Mouse (Mus musculus) intestine, embryonic 16.5 days (tissue): Measurements from ENCODE around the gene Ttll13. TPM values are rescaled to one million over a fixed set of nuclear protein-coding genes. Genes with fewer than 3 reads are reported as not detected.

Experiments used
- ATAC-seq: fragments of 200-750 bp; cut with Nextera tagmentation; 2 replicates; pipeline ENCODE4 v1.8.0; 2017; ENCODE audit warnings: moderate TSS enrichment, moderate library complexity
- H3K27ac ChIP-seq: fragments of 300-500 bp; sonication (generic); 2 replicates; pipeline ENCODE4 v1.5.1; 2014; ENCODE audit warnings: mild to moderate bottlenecking, low read length
- H3K27me3 ChIP-seq: fragments of 300-500 bp; sonication (generic); replicated peaks from 2 replicates; pipeline ENCODE4 v1.6.1; 2014; ENCODE audit warnings: low read length, control low read depth, mixed read lengths; ENCODE audit not compliant: control insufficient read depth, insufficient read depth
- H3K36me3 ChIP-seq: fragments of 300-500 bp; sonication (generic); 2 replicates; pipeline ENCODE4 v1.6.1; 2014; ENCODE audit warnings: low read length, control low read depth; ENCODE audit not compliant: control insufficient read depth, insufficient read depth
- H3K4me1 ChIP-seq: fragments of 300-500 bp; sonication (generic); 2 replicates; pipeline ENCODE4 v1.6.1; 2014; ENCODE audit warnings: low read length, control low read depth, mixed read lengths; ENCODE audit not compliant: control insufficient read depth, insufficient read depth
- H3K4me2 ChIP-seq: fragments of 300-500 bp; sonication (generic); 2 replicates; pipeline ENCODE4 v1.6.1; 2014; ENCODE audit warnings: low read depth, low read length, control low read depth
- H3K4me3 ChIP-seq: fragments of 300-500 bp; sonication (generic); 2 replicates; pipeline ENCODE4 v1.5.1; 2014; ENCODE audit warnings: mild to moderate bottlenecking, low read length
- H3K9ac ChIP-seq: fragments of 300-500 bp; sonication (generic); 2 replicates; pipeline ENCODE4 v1.6.1; 2014; ENCODE audit warnings: low read depth, low read length
- H3K9me3 ChIP-seq: fragments of 300-500 bp; sonication (generic); 2 replicates; pipeline ENCODE4 v1.6.1; 2016; ENCODE audit warnings: low read length, control low read depth; ENCODE audit not compliant: control insufficient read depth
- WGBS: fragments of 180-500 bp; shearing (Covaris S2); extraction: QIAGEN DNeasy Blood & Tissue Kit; methylation state at CpG from one replicate; pipeline ENCODE4 v1.1.7; 2014; 5-methylcytosine and 5-hydroxymethylcytosine counted together
- polyA plus RNA-seq: library from polyadenylated mRNA; unstranded; fragments of >200 nt; fragmentation: Nextera tagmentation; extraction: Ambion mirVana; gene quantifications from 2 replicates; pipeline ENCODE4 v1.2.1, GENCODE M21; 2015

The Ttll13 gene
- polyA plus RNA-seq, 1 experiment from 2014 or later: 0.56 TPM

GRCm38 (mm10) chr7:80221179-80221750 is 24.9 kb upstream of the Ttll13 start:
- peaks cover 22% of the 10 kb centered on the region; the same call in 1 of the 2 replicates for H3K36me3 ChIP-seq

GRCm38 (mm10) chr7:80227065-80227464 is 19.1 kb upstream of the Ttll13 start:
- no peak for ATAC-seq
- Histone ChIP-seq H3K4me1 (peaks cover 3% of the 10 kb centered on the region; the same call in 1 of the 2 replicates), H3K4me3 (no peak overlapping the region), H3K9me3 (no peaks in the 10 kb centered on the region), H3K9ac (no peak overlapping the region), H3K27me3 (no peaks in the 10 kb centered on the region), H3K36me3 (peaks cover 17% of the 10 kb centered on the region; the same call in 1 of the 2 replicates), H3K4me2 (no peak overlapping the region), H3K27ac (no peak overlapping the region)
- WGBS: 91% methylated on average over 4 of the region's 4 CpGs

More at GRCm38 (mm10) chr7:80221179-80221750, 24.9 kb upstream of the Ttll13 start:
- Histone ChIP-seq H3K9me3 (no peaks in the 10 kb centered on the region), H3K4me2 (no peak overlapping the region), H3K4me1 (no peaks in the 10 kb centered on the region), H3K4me3 (no peak overlapping the region), H3K9ac (no peak overlapping the region), H3K27ac (no peak overlapping the region), H3K27me3 (no peaks in the 10 kb centered on the region)
- WGBS: 83% methylated on average over 4 of the region's 4 CpGs
- ATAC-seq: no peak

GRCm38 (mm10) chr7:80230196-80230595 is 16.0 kb upstream of the Ttll13 start:
- Histone ChIP-seq H3K4me2 (0 out of 2 replicates have a peak overlapping the region, but pooled peaks have one; percentile 61), H3K4me3 (peak overlapping the region; percentile 4; the same call in 1 of the 2 replicates), H3K27me3 (no peaks in the 10 kb centered on the region), H3K4me1 (peaks cover 7% of the 10 kb centered on the region), H3K9ac (peak overlapping the region; percentile 27; the same call in 1 of the 2 replicates), H3K27ac (no peak overlapping the region), H3K9me3 (no peaks in the 10 kb centered on the region), H3K36me3 (peaks cover 11% of the 10 kb centered on the region; the same call in 1 of the 2 replicates)
- 60% methylated on average over 6 of the region's 6 CpGs for WGBS
- no peak for ATAC-seq

- peak overlapping the region; percentile 78 for H3K4me3 ChIP-seq
- H3K9ac ChIP-seq: peak overlapping the region; percentile 78
- peaks cover 9% of the 10 kb centered on the region; the same call in 1 of the 2 replicates for H3K36me3 ChIP-seq
- peaks cover 7% of the 10 kb centered on the region for H3K4me1 ChIP-seq
- H3K27me3 ChIP-seq: no peaks in the 10 kb centered on the region
- H3K4me2 ChIP-seq: peak overlapping the region; percentile 61
- under 1% methylated on average over 29 of the region's 29 CpGs for WGBS
- H3K27ac ChIP-seq: peak overlapping the region; percentile 93
- no peaks in the 10 kb centered on the region for H3K9me3 ChIP-seq
- ATAC-seq: peak; percentile 75
These were observed 14.1 kb upstream of the Ttll13 start for GRCm38 (mm10) chr7:80231971-80232488.

GRCm38 (mm10) chr7:80232489-80233029 is 13.6 kb upstream of the Ttll13 start, which contains the start of the genes Cib1 and Gdpgp1:
Gene Cib1 (minus strand): TSS chr7:80232813.
Gene Gdpgp1 (plus strand): TSS chr7:80232865.
- Histone ChIP-seq H3K4me1 (peaks cover 7% of the 10 kb centered on the region), H3K4me3 (peak within 1 kb of the TSS; percentile 78), H3K36me3 (0 out of 2 replicates have a peak, but pooled peaks cover 4% of the 10 kb centered on the region), H3K9me3 (no peaks in the 10 kb centered on the region), H3K27ac (peak within 1 kb of the TSS; percentile 93), H3K4me2 (peak within 1 kb of the TSS; percentile 61), H3K27me3 (no peaks in the 10 kb centered on the region), H3K9ac (peak within 1 kb of the TSS; percentile 78)
- peak; percentile 99 for ATAC-seq
- WGBS: under 1% methylated on average over 56 of the region's 56 CpGs

GRCm38 (mm10) chr7:80233799-80234198 is 12.4 kb upstream of the Ttll13 start:
- Histone ChIP-seq H3K4me2 (peak overlapping the region; percentile 59), H3K27me3 (no peaks in the 10 kb centered on the region), H3K36me3 (peaks cover 6% of the 10 kb centered on the region; the same call in 1 of the 2 replicates), H3K4me1 (peaks cover 7% of the 10 kb centered on the region), H3K9me3 (no peaks in the 10 kb centered on the region), H3K9ac (peak overlapping the region; percentile 75; the same call in 1 of the 2 replicates), H3K27ac (no peak overlapping the region), H3K4me3 (peak overlapping the region; percentile 78)
- 56% methylated on average over 9 of the region's 9 CpGs for WGBS
- ATAC-seq: no peak

- H3K27ac ChIP-seq: no peak overlapping the region
- H3K9ac ChIP-seq: no peak overlapping the region
- no peak overlapping the region for H3K4me2 ChIP-seq
- H3K36me3 ChIP-seq: peaks cover 12% of the 10 kb centered on the region
- no peaks in the 10 kb centered on the region for H3K27me3 ChIP-seq
- ATAC-seq: no peak
- no peak overlapping the region for H3K4me3 ChIP-seq
- no peaks in the 10 kb centered on the region for H3K9me3 ChIP-seq
- 88% methylated on average over 10 of the region's 10 CpGs for WGBS
- peaks cover 4% of the 10 kb centered on the region; the same call in 1 of the 2 replicates for H3K4me1 ChIP-seq
These were observed 7.6 kb upstream of the Ttll13 start for GRCm38 (mm10) chr7:80238542-80238941.

GRCm38 (mm10) chr7:80241661-80242060 is 4.5 kb upstream of the Ttll13 start:
- Histone ChIP-seq H3K4me2 (no peak overlapping the region), H3K36me3 (peaks cover 12% of the 10 kb centered on the region), H3K27me3 (no peaks in the 10 kb centered on the region), H3K4me1 (no peaks in the 10 kb centered on the region), H3K4me3 (no peak overlapping the region), H3K9me3 (no peaks in the 10 kb centered on the region), H3K9ac (no peak overlapping the region), H3K27ac (peak overlapping the region; percentile 52; the same call in 1 of the 2 replicates)
- no peak for ATAC-seq
- WGBS: 63% methylated on average over 4 of the region's 4 CpGs

- Histone ChIP-seq H3K4me3 (no peak overlapping the region), H3K4me2 (no peak overlapping the region), H3K4me1 (no peaks in the 10 kb centered on the region), H3K9me3 (no peaks in the 10 kb centered on the region), H3K36me3 (no peaks in the 10 kb centered on the region), H3K9ac (no peak overlapping the region), H3K27me3 (no peaks in the 10 kb centered on the region), H3K27ac (no peak overlapping the region)
- 95% methylated on average over 4 of the region's 4 CpGs for WGBS
- no peak for ATAC-seq
These were observed 1.3 kb upstream of the Ttll13 start for GRCm38 (mm10) chr7:80244851-80245250.
